Comparison of ENCODE assay signal across 22 mouse cellular contexts in genomic region chr17:58919927-58920326, GRCm38 (mm10).
"Had no signal": no experiment of that assay in that cellular context is flagged by ENCODE, and none has a peak within 500 bp of the region (broad histone marks: within the 10 kb centered on the region; RNA-seq: fewer than 3 reads in every experiment).

No protein-coding gene starts in this region.

- H3K4me3 ChIP-seq: heart, embryonic 10.5 days; heart, embryonic 12.5 days; hindbrain, embryonic 13.5 days; hindbrain, embryonic 15.5 days; intestine, embryonic 15.5 days; layer of hippocampus, adult 2 months; left cerebral cortex, adult 2 months; limb, embryonic 10.5 days; limb, embryonic 12.5 days; liver, embryonic 13.5 days had no signal

- H3K36me3 ChIP-seq: heart, embryonic 10.5 days; heart, embryonic 12.5 days; hindbrain, embryonic 13.5 days; hindbrain, embryonic 15.5 days; intestine, embryonic 15.5 days; limb, embryonic 10.5 days; limb, embryonic 12.5 days; liver, embryonic 13.5 days had no signal

- H3K27ac ChIP-seq: heart, embryonic 10.5 days; hindbrain, embryonic 13.5 days; hindbrain, embryonic 15.5 days; intestine, embryonic 15.5 days; layer of hippocampus, adult 2 months; left cerebral cortex, adult 2 months; limb, embryonic 12.5 days; liver, embryonic 13.5 days had no signal

- H3K27me3 ChIP-seq: heart, embryonic 12.5 days; hindbrain, embryonic 13.5 days; hindbrain, embryonic 15.5 days; intestine, embryonic 15.5 days; limb, embryonic 12.5 days; liver, embryonic 13.5 days had no signal

- H3K9me3 ChIP-seq: heart, embryonic 10.5 days; heart, embryonic 12.5 days; hindbrain, embryonic 13.5 days; hindbrain, embryonic 15.5 days; intestine, embryonic 15.5 days; limb, embryonic 10.5 days; limb, embryonic 12.5 days; liver, embryonic 13.5 days had no signal

- DNase-seq: gastrocnemius, postnatal 25 days; heart, adult 18-20 months; heart, postnatal 10 days; heart, postnatal 4 days; kidney, adult 18-20 months; kidney, adult 8-10 months; kidney, postnatal 10 days; kidney, postnatal 25 days; kidney, postnatal 4 days; liver; liver, embryonic 13.5 days had no signal

- H3K4me2 ChIP-seq: intestine, embryonic 15.5 days had no signal

- H3K4me1 ChIP-seq: heart, embryonic 10.5 days; heart, embryonic 12.5 days; intestine, embryonic 15.5 days; limb, embryonic 12.5 days had no signal

- H3K9ac ChIP-seq: heart, embryonic 12.5 days; hindbrain, embryonic 13.5 days; hindbrain, embryonic 15.5 days; intestine, embryonic 15.5 days; limb, embryonic 12.5 days; liver, embryonic 13.5 days had no signal

- ATAC-seq: inflammation-experienced regulatory T-cells, adult 6 months; intestine, embryonic 15.5 days; intestine, postnatal 0 days had no signal
